Mouse (Mus musculus): ENCODE measurements at regions not wholly inside any gene's neighbourhood (a gene's known extent, or its start where the extent isn't known, plus 50 kb on each side); places are given as distances from the start of the nearest gene placed in this dataset.

- H3K27me3 ChIP-seq (ENCODE audit: insufficient read depth, low read length): no peaks in the 10 kb centered on the region
- H3K4me1 ChIP-seq (ENCODE audit: insufficient read depth): no peaks in the 10 kb centered on the region
- no peaks in the 10 kb centered on the region for H3K9me3 ChIP-seq (ENCODE audit: low read depth, low read length)
- H3K27ac ChIP-seq (ENCODE audit: low read depth): no peak overlapping the region
- H3K36me3 ChIP-seq (ENCODE audit: insufficient read depth): no peaks in the 10 kb centered on the region
- ATAC-seq (ENCODE audit: insufficient read depth) (peak; percentile 56; the same call in 1 of the 2 replicates), DNase-seq (peak; percentile 23)
- WGBS: 43% methylated on average over 1 of the region's 1 CpGs
- TF ChIP-seq CTCF (IDR thresholded peaks at IDR 0.05; ENCODE audit: low read depth): no peak
- no peak overlapping the region for H3K4me3 ChIP-seq (ENCODE audit: low read depth, low read length)
- no peak overlapping the region for H3K4me2 ChIP-seq
- H3K9ac ChIP-seq: no peak overlapping the region
These were observed 558.0 kb upstream of the Alcam start for GRCm38 (mm10) chr16:53011847-53012246.

- TF ChIP-seq CTCF (IDR thresholded peaks at IDR 0.05; ENCODE audit: low read depth): no peak
- Histone ChIP-seq H3K4me2 (no peak overlapping the region), H3K4me1 (ENCODE audit: insufficient read depth) (no peaks in the 10 kb centered on the region), H3K27me3 (ENCODE audit: insufficient read depth, low read length) (no peaks in the 10 kb centered on the region), H3K36me3 (ENCODE audit: insufficient read depth) (no peaks in the 10 kb centered on the region), H3K9ac (no peak overlapping the region), H3K9me3 (ENCODE audit: low read depth, low read length) (no peaks in the 10 kb centered on the region), H3K4me3 (ENCODE audit: low read depth, low read length) (no peak overlapping the region), H3K27ac (ENCODE audit: low read depth) (no peak overlapping the region)
- DNase-seq (no peak), ATAC-seq (ENCODE audit: insufficient read depth) (no peak)
- 58% methylated on average over 1 of the region's 1 CpGs for WGBS
These were observed 535.1 kb upstream of the Alcam start for GRCm38 (mm10) chr16:52988852-52989397.

GRCm38 (mm10) chr16:52984336-52984735, 530.5 kb upstream of the Alcam start:
- TF ChIP-seq CTCF (IDR thresholded peaks at IDR 0.05; ENCODE audit: low read depth): no peak
- Histone ChIP-seq H3K27me3 (ENCODE audit: insufficient read depth, low read length) (no peaks in the 10 kb centered on the region), H3K9me3 (ENCODE audit: low read depth, low read length) (no peaks in the 10 kb centered on the region), H3K4me1 (ENCODE audit: insufficient read depth) (no peaks in the 10 kb centered on the region), H3K4me2 (no peak overlapping the region), H3K36me3 (ENCODE audit: insufficient read depth) (no peaks in the 10 kb centered on the region), H3K4me3 (ENCODE audit: low read depth, low read length) (no peak overlapping the region), H3K27ac (ENCODE audit: low read depth) (no peak overlapping the region), H3K9ac (no peak overlapping the region)
- DNase-seq (no peak), ATAC-seq (ENCODE audit: insufficient read depth) (no peak)
- 55% methylated on average over 1 of the region's 1 CpGs for WGBS

GRCm38 (mm10) chr16:52980995-52981394, 527.1 kb upstream of the Alcam start:
- H3K4me2 ChIP-seq: no peak overlapping the region
- H3K4me3 ChIP-seq (ENCODE audit: low read depth, low read length): no peak overlapping the region
- H3K4me1 ChIP-seq (ENCODE audit: insufficient read depth): no peaks in the 10 kb centered on the region
- DNase-seq: no peak
- TF ChIP-seq CTCF (IDR thresholded peaks at IDR 0.05; ENCODE audit: low read depth): no peak
- 84% methylated on average over 2 of the region's 2 CpGs for WGBS
- ATAC-seq (ENCODE audit: insufficient read depth): no peak
- no peak overlapping the region for H3K9ac ChIP-seq
- H3K27me3 ChIP-seq (ENCODE audit: insufficient read depth, low read length): no peaks in the 10 kb centered on the region
- no peaks in the 10 kb centered on the region for H3K9me3 ChIP-seq (ENCODE audit: low read depth, low read length)
- H3K36me3 ChIP-seq (ENCODE audit: insufficient read depth): no peaks in the 10 kb centered on the region
- H3K27ac ChIP-seq (ENCODE audit: low read depth): no peak overlapping the region

GRCm38 (mm10) chr16:52972811-52973210, 518.9 kb upstream of the Alcam start:
- WGBS: 94% methylated on average over 2 of the region's 2 CpGs
- no peak for ATAC-seq (ENCODE audit: insufficient read depth)
- Histone ChIP-seq H3K9ac (no peak overlapping the region), H3K27ac (ENCODE audit: low read depth) (no peak overlapping the region), H3K4me1 (ENCODE audit: insufficient read depth) (no peaks in the 10 kb centered on the region), H3K4me2 (no peak overlapping the region), H3K36me3 (ENCODE audit: insufficient read depth) (no peaks in the 10 kb centered on the region), H3K9me3 (ENCODE audit: low read depth, low read length) (no peaks in the 10 kb centered on the region), H3K27me3 (ENCODE audit: insufficient read depth, low read length) (no peaks in the 10 kb centered on the region), H3K4me3 (ENCODE audit: low read depth, low read length) (no peak overlapping the region)
- DNase-seq: no peak
- TF ChIP-seq CTCF (IDR thresholded peaks at IDR 0.05; ENCODE audit: low read depth): no peak

- no peak overlapping the region for H3K27ac ChIP-seq (ENCODE audit: low read depth)
- H3K4me3 ChIP-seq (ENCODE audit: low read depth, low read length): no peak overlapping the region
- H3K4me2 ChIP-seq: no peak overlapping the region
- ATAC-seq (ENCODE audit: insufficient read depth) (no peak), DNase-seq (no peak)
- no peaks in the 10 kb centered on the region for H3K9me3 ChIP-seq (ENCODE audit: low read depth, low read length)
- WGBS: 60% methylated on average over 4 of the region's 4 CpGs
- no peaks in the 10 kb centered on the region for H3K27me3 ChIP-seq (ENCODE audit: insufficient read depth, low read length)
- no peaks in the 10 kb centered on the region for H3K36me3 ChIP-seq (ENCODE audit: insufficient read depth)
- TF ChIP-seq CTCF (IDR thresholded peaks at IDR 0.05; ENCODE audit: low read depth): no peak
- H3K9ac ChIP-seq: no peak overlapping the region
- no peaks in the 10 kb centered on the region for H3K4me1 ChIP-seq (ENCODE audit: insufficient read depth)
These were observed 493.8 kb upstream of the Alcam start for GRCm38 (mm10) chr16:52947679-52948078.

GRCm38 (mm10) chr16:52934749-52935148, 480.9 kb upstream of the Alcam start:
- no peak overlapping the region for H3K9ac ChIP-seq
- H3K4me1 ChIP-seq (ENCODE audit: insufficient read depth): no peaks in the 10 kb centered on the region
- H3K36me3 ChIP-seq (ENCODE audit: insufficient read depth): no peaks in the 10 kb centered on the region
- H3K4me2 ChIP-seq: no peak overlapping the region
- no peak overlapping the region for H3K27ac ChIP-seq (ENCODE audit: low read depth)
- no peak for TF ChIP-seq CTCF (IDR thresholded peaks at IDR 0.05; ENCODE audit: low read depth)
- H3K9me3 ChIP-seq (ENCODE audit: low read depth, low read length): no peaks in the 10 kb centered on the region
- no peak for ATAC-seq (ENCODE audit: insufficient read depth)
- WGBS: 74% methylated on average over 1 of the region's 1 CpGs
- DNase-seq: peak; percentile 68
- no peaks in the 10 kb centered on the region for H3K27me3 ChIP-seq (ENCODE audit: insufficient read depth, low read length)
- no peak overlapping the region for H3K4me3 ChIP-seq (ENCODE audit: low read depth, low read length)

GRCm38 (mm10) chr16:52931978-52932377, 478.1 kb upstream of the Alcam start:
- no peaks in the 10 kb centered on the region for H3K27me3 ChIP-seq (ENCODE audit: insufficient read depth, low read length)
- 81% methylated on average over 3 of the region's 3 CpGs for WGBS
- H3K4me1 ChIP-seq (ENCODE audit: insufficient read depth): no peaks in the 10 kb centered on the region
- ATAC-seq (ENCODE audit: insufficient read depth): no peak
- H3K4me3 ChIP-seq (ENCODE audit: low read depth, low read length): no peak overlapping the region
- H3K9ac ChIP-seq: no peak overlapping the region
- H3K4me2 ChIP-seq: no peak overlapping the region
- no peak overlapping the region for H3K27ac ChIP-seq (ENCODE audit: low read depth)
- no peaks in the 10 kb centered on the region for H3K36me3 ChIP-seq (ENCODE audit: insufficient read depth)
- H3K9me3 ChIP-seq (ENCODE audit: low read depth, low read length): no peaks in the 10 kb centered on the region
- no peak for DNase-seq
- no peak for TF ChIP-seq CTCF (IDR thresholded peaks at IDR 0.05; ENCODE audit: low read depth)
